Mouse (Mus musculus) ES-Bruce4 (cell line): ENCODE data around the gene Agbl4. TPM values are rescaled to one million over a fixed set of nuclear protein-coding genes. Genes with fewer than 3 reads are reported as not detected.

Experiments
- H3K27ac ChIP-seq: 2 replicates; pipeline ENCODE4 v1.5.1; 2012; ENCODE audit warnings: low read length, inconsistent platforms; ENCODE audit not compliant: insufficient read depth
- H3K27me3 ChIP-seq: 2 replicates; pipeline ENCODE4 v1.6.1; 2012; ENCODE audit warnings: mild to moderate bottlenecking, low read length, inconsistent platforms; ENCODE audit not compliant: control insufficient read depth, poor library complexity, insufficient read depth, severe bottlenecking
- H3K36me3 ChIP-seq: 2 replicates; pipeline ENCODE4 v1.6.1; 2012; ENCODE audit warnings: inconsistent platforms, mild to moderate bottlenecking, low read length, moderate library complexity; ENCODE audit not compliant: control insufficient read depth, poor library complexity, insufficient read depth, severe bottlenecking
- H3K4me1 ChIP-seq: one replicate; pipeline ENCODE4 v1.8.1; 2011; ENCODE audit warnings: low read length; ENCODE audit not compliant: control insufficient read depth, insufficient read depth
- H3K4me3 ChIP-seq: 2 replicates; pipeline ENCODE4 v1.5.1; 2011; ENCODE audit warnings: low read depth, mild to moderate bottlenecking, low read length
- H3K9ac ChIP-seq: 2 replicates; pipeline ENCODE4 v1.6.1; 2012; ENCODE audit warnings: low read depth, mild to moderate bottlenecking, inconsistent platforms; ENCODE audit not compliant: poor library complexity, severe bottlenecking
- H3K9me3 ChIP-seq: replicated peaks from 2 replicates; pipeline ENCODE4 v1.6.1; 2012; ENCODE audit warnings: mild to moderate bottlenecking, low read length, inconsistent platforms; ENCODE audit not compliant: control insufficient read depth, poor library complexity, insufficient read depth, severe bottlenecking
- CTCF ChIP-seq: IDR thresholded peaks from one replicate; pipeline ENCODE4 v1.8.1; 2011; ENCODE audit warnings: low read depth, low read length
- EP300 ChIP-seq: IDR thresholded peaks from 2 replicates; pipeline ENCODE4 v1.6.1; 2011; ENCODE audit warnings: low read depth, low read length; ENCODE audit not compliant: insufficient read depth
- POLR2A ChIP-seq: IDR thresholded peaks from one replicate; pipeline ENCODE4 v1.8.1; 2011; ENCODE audit warnings: low read length; ENCODE audit not compliant: insufficient read depth
- polyA plus RNA-seq: library from polyadenylated mRNA; stranded (reverse); fragments of >200 nt; gene quantifications from 2 replicates; pipeline ENCODE4 v1.2.4, GENCODE M21; 2011; ENCODE audit warnings: low read depth; ENCODE audit not compliant: missing spikeins, insufficient read depth, insufficient read length

Agbl4 gene
- polyA plus RNA-seq, 1 experiment, result not detected

- H3K4me3 ChIP-seq, result no peak overlapping the region
- no peaks in the 10 kb centered on the region for H3K4me1 ChIP-seq
- no peak overlapping the region for H3K27ac ChIP-seq
- H3K27me3 ChIP-seq, result no peaks in the 10 kb centered on the region
- TF ChIP-seq EP300 (no peak), CTCF (no peak), POLR2A (no peak)
- no peaks in the 10 kb centered on the region for H3K36me3 ChIP-seq
- H3K9ac ChIP-seq, result no peak overlapping the region
- H3K9me3 ChIP-seq, result no peaks in the 10 kb centered on the region
These were observed 1105.7 kb downstream of the Agbl4 start for GRCm38 (mm10) chr4:111502965-111503727.

- no peaks in the 10 kb centered on the region for H3K36me3 ChIP-seq
- H3K27me3 ChIP-seq, result no peaks in the 10 kb centered on the region
- H3K4me1 ChIP-seq, result no peaks in the 10 kb centered on the region
- no peak overlapping the region for H3K4me3 ChIP-seq
- H3K27ac ChIP-seq, result no peak overlapping the region
- H3K9me3 ChIP-seq, result no peaks in the 10 kb centered on the region
- TF ChIP-seq EP300, result no peak
- no peak overlapping the region for H3K9ac ChIP-seq
These were observed 1107.5 kb downstream of the Agbl4 start for GRCm38 (mm10) chr4:111504952-111505351.

GRCm38 (mm10) chr4:111510129-111510528, 1112.7 kb downstream of the Agbl4 start:
- Histone ChIP-seq H3K36me3 (no peaks in the 10 kb centered on the region), H3K9me3 (no peaks in the 10 kb centered on the region), H3K4me3 (no peak overlapping the region), H3K27me3 (no peaks in the 10 kb centered on the region), H3K9ac (no peak overlapping the region), H3K4me1 (no peaks in the 10 kb centered on the region), H3K27ac (no peak overlapping the region)
- TF ChIP-seq EP300, result no peak
- no peak for TF ChIP-seq POLR2A

- H3K9ac ChIP-seq, result no peak overlapping the region
- H3K27me3 ChIP-seq, result no peaks in the 10 kb centered on the region
- H3K9me3 ChIP-seq, result no peaks in the 10 kb centered on the region
- H3K4me1 ChIP-seq, result no peaks in the 10 kb centered on the region
- TF ChIP-seq EP300 (no peak), CTCF (no peak)
- no peak overlapping the region for H3K4me3 ChIP-seq
- no peak overlapping the region for H3K27ac ChIP-seq
- no peaks in the 10 kb centered on the region for H3K36me3 ChIP-seq
These were observed 1116.5 kb downstream of the Agbl4 start for GRCm38 (mm10) chr4:111513921-111514320.

- TF ChIP-seq POLR2A (no peak), CTCF (no peak), EP300 (no peak)
- Histone ChIP-seq H3K27me3 (no peaks in the 10 kb centered on the region), H3K4me1 (no peaks in the 10 kb centered on the region), H3K4me3 (no peak overlapping the region), H3K27ac (no peak overlapping the region), H3K36me3 (no peaks in the 10 kb centered on the region), H3K9me3 (no peaks in the 10 kb centered on the region), H3K9ac (no peak overlapping the region)
These were observed 1118.7 kb downstream of the Agbl4 start for GRCm38 (mm10) chr4:111516136-111516535.

GRCm38 (mm10) chr4:111517063-111517792, 1119.8 kb downstream of the Agbl4 start:
- TF ChIP-seq POLR2A (no peak), CTCF (no peak), EP300 (no peak)
- Histone ChIP-seq H3K27me3 (no peaks in the 10 kb centered on the region), H3K4me1 (no peaks in the 10 kb centered on the region), H3K9me3 (no peaks in the 10 kb centered on the region), H3K9ac (no peak overlapping the region), H3K27ac (no peak overlapping the region), H3K4me3 (no peak overlapping the region), H3K36me3 (no peaks in the 10 kb centered on the region)
